Mouse (Mus musculus): ENCODE measurements around the gene Mycbp2.

Mycbp2 gene

GRCm38 (mm10) chr14:103072731-103073130 is 273.9 kb downstream of the Mycbp2 start:
- no peak for DNase-seq (ENCODE audit: low spot score in 2 of 2)

DNA sequence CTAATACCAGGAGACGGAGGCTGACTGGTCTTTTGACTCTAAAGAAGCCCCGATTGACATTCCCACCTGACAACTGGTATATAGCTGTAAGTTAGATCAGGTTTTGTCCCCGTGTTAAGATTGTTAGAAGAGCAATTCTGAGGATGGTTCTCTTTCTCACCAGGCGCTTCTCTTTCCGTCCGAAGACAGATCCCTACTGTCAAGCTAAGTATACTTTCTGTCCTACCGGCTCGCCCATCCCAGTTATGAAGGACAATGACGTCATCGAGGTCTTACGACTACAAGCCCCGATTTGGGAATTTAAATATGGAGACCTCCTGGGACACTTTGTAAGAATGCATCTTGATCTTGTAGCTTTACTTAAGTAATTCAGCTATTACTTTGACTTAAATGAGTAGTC is 275.1 kb downstream of the Mycbp2 start:
- no peak for DNase-seq (ENCODE audit: low spot score in 2 of 2)

- DNase-seq (ENCODE audit: low spot score in 2 of 2): peak in 1 of 2 experiments; percentile 26
Measured at GRCm38 (mm10) chr14:103070790-103071189, 275.8 kb downstream of the Mycbp2 start.

DNA sequence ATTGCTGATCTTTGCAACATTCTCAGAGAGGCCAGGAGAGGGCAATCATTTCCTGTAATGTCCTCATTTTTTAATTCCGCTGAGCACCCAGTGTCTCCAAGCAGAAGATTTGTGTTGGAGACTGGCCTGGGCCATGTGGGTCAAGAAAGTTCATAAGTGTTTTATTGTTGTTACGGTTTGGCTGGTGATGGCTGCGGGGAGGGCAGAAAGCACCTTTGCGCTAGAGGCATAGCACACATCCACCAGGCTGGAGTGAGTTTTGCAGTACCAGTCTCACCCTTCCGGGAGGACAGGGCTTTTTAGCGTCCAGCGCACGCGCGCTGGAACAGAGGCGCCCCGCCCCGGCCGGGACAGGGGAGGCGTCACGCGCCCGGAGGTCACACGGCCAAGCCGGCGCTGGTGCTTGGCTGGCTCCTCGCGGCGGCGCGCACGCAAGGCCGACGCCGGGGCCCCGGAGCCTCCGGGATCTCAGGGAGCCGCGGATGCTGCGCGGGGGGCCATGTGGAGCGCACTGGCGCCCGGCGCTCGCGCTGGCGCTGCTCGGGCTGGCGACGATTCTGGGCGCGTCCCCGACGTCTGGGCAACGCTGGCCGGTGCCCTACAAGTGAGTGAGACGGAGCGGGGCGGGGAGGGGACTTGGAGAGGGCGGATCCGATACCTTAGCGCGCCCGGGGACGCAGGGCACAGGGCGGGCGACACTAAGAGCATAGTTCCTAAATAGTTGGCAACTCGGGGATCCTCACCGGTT is 276.6 kb downstream of the Mycbp2 start, which contains the start of gene Cln5:
TSS of gene Cln5 (plus strand) at position 353 of the 748 bp plus-strand sequence.
- DNase-seq (ENCODE audit: low spot score in 2 of 2): peak; percentile 89 to 91

DNA sequence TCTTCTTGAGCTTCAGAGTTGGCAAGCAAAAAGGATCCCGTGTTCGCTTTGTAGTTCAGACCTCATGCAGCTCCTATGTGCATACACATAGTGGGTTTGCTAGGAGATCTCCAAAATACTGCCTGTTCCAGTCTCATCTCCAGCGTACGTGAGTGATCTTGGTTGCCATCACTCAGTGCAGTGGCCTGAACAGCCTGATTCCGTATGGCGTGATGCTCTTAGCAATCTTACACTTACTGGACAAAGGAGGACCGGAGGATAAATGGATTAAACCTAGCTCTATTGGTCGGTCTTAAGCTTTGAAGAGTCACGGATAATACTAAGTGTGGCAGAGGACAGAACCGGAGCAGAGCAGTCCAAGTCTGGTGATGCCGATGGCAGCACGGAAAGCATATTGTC is 277.1 kb downstream of the Mycbp2 start:
- no peak for DNase-seq (ENCODE audit: low spot score in 2 of 2)

GRCm38 (mm10) chr14:103065294-103066167 is 281.1 kb downstream of the Mycbp2 start:
- peak; percentile 79 to 83 for DNase-seq (ENCODE audit: low spot score in 2 of 2)
